Mouse (Mus musculus): Measurements from ENCODE around the gene Zfp68. TPM values are rescaled to one million over a fixed set of nuclear protein-coding genes. Genes with fewer than 3 reads are reported as not detected.
"Not testable (repeated sequence)": the region's sequence is repeated elsewhere in the genome, so short reads cannot be mapped to it uniquely, and the experiment has no call there.

Zfp68 gene
- polyA plus RNA-seq, 1 experiment = 33.9 TPM

GRCm38 (mm10) chr5:138636486-138636885 is 16.9 kb upstream of the Zfp68 start:
- no peak for TF ChIP-seq POLR2A (IDR thresholded peaks at IDR 0.05; ENCODE audit: borderline replicate concordance, control insufficient read depth, low read depth, low read length)
- TF ChIP-seq CTCF (IDR thresholded peaks at IDR 0.05; ENCODE audit: control insufficient read depth, insufficient read depth, low read length) = no peak
- Histone ChIP-seq H3K4me3 (replicated peaks; ENCODE audit: control insufficient read depth, low read depth, low read length) (no peak overlapping the region), H3K4me1 (ENCODE audit: control insufficient read depth, insufficient read depth, low read length) (no peaks in the 10 kb centered on the region), H3K27ac (ENCODE audit: control insufficient read depth, insufficient read depth, low read depth, low read length, poor library complexity) (no peak overlapping the region)
- 86% methylated on average over 2 of the region's 2 CpGs for WGBS

GRCm38 (mm10) chr5:138623478-138623875 is 3.9 kb upstream of the Zfp68 start:
- WGBS = 13% methylated on average over 3 of the region's 3 CpGs
- peak overlapping the region; percentile 72 for H3K4me3 ChIP-seq (replicated peaks; ENCODE audit: control insufficient read depth, low read depth, low read length)
- H3K27ac ChIP-seq (ENCODE audit: control insufficient read depth, insufficient read depth, low read depth, low read length, poor library complexity) = no peak overlapping the region
- TF ChIP-seq CTCF (IDR thresholded peaks at IDR 0.05; ENCODE audit: control insufficient read depth, insufficient read depth, low read length) (no peak), POLR2A (IDR thresholded peaks at IDR 0.05; ENCODE audit: borderline replicate concordance, control insufficient read depth, low read depth, low read length) (no peak)
- no peaks in the 10 kb centered on the region; the same call in 1 of the 2 replicates for H3K4me1 ChIP-seq (ENCODE audit: control insufficient read depth, insufficient read depth, low read length)

GRCm38 (mm10) chr5:138622645-138623477 is 3.3 kb upstream of the Zfp68 start, which contains the start of gene A430033K04Rik:
A430033K04Rik (plus strand) TSS chr5:138622859.
- Histone ChIP-seq H3K4me1 (ENCODE audit: control insufficient read depth, insufficient read depth, low read length) (no peaks in the 10 kb centered on the region; the same call in 1 of the 2 replicates), H3K4me3 (replicated peaks; ENCODE audit: control insufficient read depth, low read depth, low read length) (peak within 1 kb of the TSS; percentile 72), H3K27ac (ENCODE audit: control insufficient read depth, insufficient read depth, low read depth, low read length, poor library complexity) (peak within 1 kb of the TSS; percentile 29)
- TF ChIP-seq POLR2A (IDR thresholded peaks at IDR 0.05; ENCODE audit: borderline replicate concordance, control insufficient read depth, low read depth, low read length) = no peak
- TF ChIP-seq CTCF (IDR thresholded peaks at IDR 0.05; ENCODE audit: control insufficient read depth, insufficient read depth, low read length) = no peak
- WGBS = under 1% methylated on average over 30 of the region's 30 CpGs

GRCm38 (mm10) chr5:138620836-138621235 is 1.3 kb upstream of the Zfp68 start:
- no peak overlapping the region for H3K27ac ChIP-seq (ENCODE audit: control insufficient read depth, insufficient read depth, low read depth, low read length, poor library complexity)
- no peaks in the 10 kb centered on the region; the same call in 1 of the 2 replicates for H3K4me1 ChIP-seq (ENCODE audit: control insufficient read depth, insufficient read depth, low read length)
- TF ChIP-seq POLR2A (IDR thresholded peaks at IDR 0.05; ENCODE audit: borderline replicate concordance, control insufficient read depth, low read depth, low read length) = no peak
- no peak for TF ChIP-seq CTCF (IDR thresholded peaks at IDR 0.05; ENCODE audit: control insufficient read depth, insufficient read depth, low read length)
- H3K4me3 ChIP-seq (replicated peaks; ENCODE audit: control insufficient read depth, low read depth, low read length) = no peak overlapping the region
- 60% methylated on average over 5 of the region's 5 CpGs for WGBS

GRCm38 (mm10) chr5:138618353-138618752 is 1.2 kb downstream of the Zfp68 start:
- Histone ChIP-seq H3K4me1 (ENCODE audit: control insufficient read depth, insufficient read depth, low read length) (no peaks in the 10 kb centered on the region; the same call in 1 of the 2 replicates), H3K27ac (ENCODE audit: control insufficient read depth, insufficient read depth, low read depth, low read length, poor library complexity) (no peak overlapping the region), H3K4me3 (replicated peaks; ENCODE audit: control insufficient read depth, low read depth, low read length) (no peak overlapping the region)
- TF ChIP-seq CTCF (IDR thresholded peaks at IDR 0.05; ENCODE audit: control insufficient read depth, insufficient read depth, low read length) = peak; percentile 49
- TF ChIP-seq POLR2A (IDR thresholded peaks at IDR 0.05; ENCODE audit: borderline replicate concordance, control insufficient read depth, low read depth, low read length) = no peak
- 83% methylated on average over 1 of the region's 1 CpGs for WGBS

GRCm38 (mm10) chr5:138587396-138587795 is 32.2 kb downstream of the Zfp68 start:
- TF ChIP-seq CTCF (IDR thresholded peaks at IDR 0.05; ENCODE audit: control insufficient read depth, insufficient read depth, low read length) = no peak
- no peak for TF ChIP-seq POLR2A (IDR thresholded peaks at IDR 0.05; ENCODE audit: borderline replicate concordance, control insufficient read depth, low read depth, low read length)
- no peak overlapping the region for H3K27ac ChIP-seq (ENCODE audit: control insufficient read depth, insufficient read depth, low read depth, low read length, poor library complexity)
- no peaks in the 10 kb centered on the region for H3K4me1 ChIP-seq (ENCODE audit: control insufficient read depth, insufficient read depth, low read length)
- no peak overlapping the region for H3K4me3 ChIP-seq (replicated peaks; ENCODE audit: control insufficient read depth, low read depth, low read length)
- 82% methylated on average over 6 of the region's 6 CpGs for WGBS

GRCm38 (mm10) chr5:138571623-138572022 is 47.9 kb downstream of the Zfp68 start:
- TF ChIP-seq POLR2A (IDR thresholded peaks at IDR 0.05; ENCODE audit: borderline replicate concordance, control insufficient read depth, low read depth, low read length) = no peak
- peak; percentile 50; the same call in 1 of the 2 replicates for TF ChIP-seq CTCF (IDR thresholded peaks at IDR 0.05; ENCODE audit: control insufficient read depth, insufficient read depth, low read length)

GRCm38 (mm10) chr5:138564612-138565011 is 54.9 kb downstream of the Zfp68 start, which contains the start of gene 1700123K08Rik:
1700123K08Rik (minus strand) TSS chr5:138564712.
- H3K27ac ChIP-seq (ENCODE audit: control insufficient read depth, insufficient read depth, low read depth, low read length, poor library complexity); H3K4me1 ChIP-seq (ENCODE audit: control insufficient read depth, insufficient read depth, low read length); H3K4me3 ChIP-seq (replicated peaks; ENCODE audit: control insufficient read depth, low read depth, low read length): not testable (repeated sequence)
- WGBS = 61% methylated on average over 2 of the region's 2 CpGs

More at GRCm38 (mm10) chr5:138571623-138572022, 47.9 kb downstream of the Zfp68 start:
- no peak overlapping the region for H3K4me3 ChIP-seq (replicated peaks; ENCODE audit: control insufficient read depth, low read depth, low read length)
- H3K27ac ChIP-seq (ENCODE audit: control insufficient read depth, insufficient read depth, low read depth, low read length, poor library complexity) = no peak overlapping the region
- WGBS = 54% methylated on average over 4 of the region's 4 CpGs
- no peaks in the 10 kb centered on the region for H3K4me1 ChIP-seq (ENCODE audit: control insufficient read depth, insufficient read depth, low read length)

Other genes starting within 250 kb of the Zfp68 start
- gene Zfp157, start 178.3 kb downstream of the Zfp68 start, polyA plus RNA-seq (2011; ENCODE audit: insufficient read depth, insufficient read length, low replicate concordance, missing spikeins) = 2.2 and 8.5 TPM in 2 replicates
- not detected in 2 replicates for gene 1700123K08Rik, start 55.0 kb downstream of the Zfp68 start, polyA plus RNA-seq (2011; ENCODE audit: insufficient read depth, insufficient read length, low replicate concordance, missing spikeins)
- gene A430033K04Rik, start 3.1 kb upstream of the Zfp68 start, polyA plus RNA-seq (2011; ENCODE audit: insufficient read depth, insufficient read length, low replicate concordance, missing spikeins) = 2.2 and 2.6 TPM in 2 replicates
- 2.4 TPM in 1 of 2 replicates, not detected in the other for gene Fam20c, start 134.8 kb upstream of the Zfp68 start, polyA plus RNA-seq (2011; ENCODE audit: insufficient read depth, insufficient read length, low replicate concordance, missing spikeins)
- gene Gm5294, start 200.3 kb upstream of the Zfp68 start, polyA plus RNA-seq (2011; ENCODE audit: insufficient read depth, insufficient read length, low replicate concordance, missing spikeins) = not detected in 2 replicates

Data from bone marrow, adult 2 months (tissue).